Mouse (Mus musculus) cerebellum, adult 9-10 months (tissue): ENCODE measurements at regions not wholly inside any gene's neighbourhood (a gene's known extent, or its start where the extent isn't known, plus 50 kb on each side); places are given as distances from the start of the nearest gene placed in this dataset.

Source experiments
- DNase-seq: peaks from one replicate; pipeline ENCODE4 v3.0.0; 2022

GRCm38 (mm10) chr16:27507212-27507611, 118.5 kb downstream of the Ccdc50 start:
- DNase-seq = no peak

GRCm38 (mm10) chr16:27523527-27524121, 135.0 kb downstream of the Ccdc50 start:
- peak; percentile 20 for DNase-seq

- no peak for DNase-seq
These were observed 138.0 kb downstream of the Ccdc50 start for GRCm38 (mm10) chr16:27526669-27527068.

GRCm38 (mm10) chr16:27530634-27531033, 142.0 kb downstream of the Ccdc50 start:
- DNase-seq = no peak
